Mouse (Mus musculus) testis, adult 2 months (tissue): ENCODE data around the gene Disp2. TPM values are rescaled to one million over a fixed set of nuclear protein-coding genes. Genes with fewer than 3 reads are reported as not detected.
A peak's percentile ranks its signal among the peaks of the same experiment; 100 is the strongest.

Source experiments
- H3K27ac ChIP-seq: fragments of 200-500 bp; 2 replicates; pipeline ENCODE4 v1.5.1; 2012; ENCODE audit warnings: low read depth, low read length; ENCODE audit not compliant: control insufficient read depth, insufficient read depth
- H3K27me3 ChIP-seq: fragments of 200-500 bp; 2 replicates; pipeline ENCODE4 v1.6.1; 2012; ENCODE audit warnings: mild to moderate bottlenecking, low read length, moderate library complexity; ENCODE audit not compliant: control insufficient read depth, insufficient read depth
- H3K36me3 ChIP-seq: fragments of 200-500 bp; 2 replicates; pipeline ENCODE4 v1.6.1; 2012; ENCODE audit warnings: mild to moderate bottlenecking, low read length; ENCODE audit not compliant: control insufficient read depth, insufficient read depth
- H3K4me1 ChIP-seq: fragments of 200-500 bp; 2 replicates; pipeline ENCODE4 v1.6.1; 2012; ENCODE audit warnings: low read length; ENCODE audit not compliant: control insufficient read depth, insufficient read depth
- H3K4me3 ChIP-seq: fragments of 200-500 bp; 2 replicates; pipeline ENCODE4 v1.5.1; 2012; ENCODE audit warnings: low read depth, mild to moderate bottlenecking, low read length, moderate library complexity, mixed read lengths; ENCODE audit not compliant: control insufficient read depth
- CTCF ChIP-seq: fragments of 200-500 bp; IDR thresholded peaks from 2 replicates; pipeline ENCODE4 v1.5.1; 2012; ENCODE audit warnings: low read depth, mild to moderate bottlenecking, inconsistent platforms, low read length, moderate library complexity; ENCODE audit not compliant: control insufficient read depth, insufficient read depth, insufficient replicate concordance
- POLR2A ChIP-seq: fragments of 200-500 bp; IDR thresholded peaks from 2 replicates; pipeline ENCODE4 v1.6.1; 2012; ENCODE audit warnings: low read depth, mild to moderate bottlenecking, inconsistent platforms, low read length, moderate library complexity; ENCODE audit not compliant: control insufficient read depth
- polyA plus RNA-seq: library from polyadenylated mRNA; depleted of rRNA; stranded (reverse); fragments of >200 nt; gene quantifications from 2 replicates; pipeline ENCODE4 v1.2.3, GENCODE M21; 2012

Disp2 gene
- polyA plus RNA-seq, 1 experiment: 0.28 TPM

DNA sequence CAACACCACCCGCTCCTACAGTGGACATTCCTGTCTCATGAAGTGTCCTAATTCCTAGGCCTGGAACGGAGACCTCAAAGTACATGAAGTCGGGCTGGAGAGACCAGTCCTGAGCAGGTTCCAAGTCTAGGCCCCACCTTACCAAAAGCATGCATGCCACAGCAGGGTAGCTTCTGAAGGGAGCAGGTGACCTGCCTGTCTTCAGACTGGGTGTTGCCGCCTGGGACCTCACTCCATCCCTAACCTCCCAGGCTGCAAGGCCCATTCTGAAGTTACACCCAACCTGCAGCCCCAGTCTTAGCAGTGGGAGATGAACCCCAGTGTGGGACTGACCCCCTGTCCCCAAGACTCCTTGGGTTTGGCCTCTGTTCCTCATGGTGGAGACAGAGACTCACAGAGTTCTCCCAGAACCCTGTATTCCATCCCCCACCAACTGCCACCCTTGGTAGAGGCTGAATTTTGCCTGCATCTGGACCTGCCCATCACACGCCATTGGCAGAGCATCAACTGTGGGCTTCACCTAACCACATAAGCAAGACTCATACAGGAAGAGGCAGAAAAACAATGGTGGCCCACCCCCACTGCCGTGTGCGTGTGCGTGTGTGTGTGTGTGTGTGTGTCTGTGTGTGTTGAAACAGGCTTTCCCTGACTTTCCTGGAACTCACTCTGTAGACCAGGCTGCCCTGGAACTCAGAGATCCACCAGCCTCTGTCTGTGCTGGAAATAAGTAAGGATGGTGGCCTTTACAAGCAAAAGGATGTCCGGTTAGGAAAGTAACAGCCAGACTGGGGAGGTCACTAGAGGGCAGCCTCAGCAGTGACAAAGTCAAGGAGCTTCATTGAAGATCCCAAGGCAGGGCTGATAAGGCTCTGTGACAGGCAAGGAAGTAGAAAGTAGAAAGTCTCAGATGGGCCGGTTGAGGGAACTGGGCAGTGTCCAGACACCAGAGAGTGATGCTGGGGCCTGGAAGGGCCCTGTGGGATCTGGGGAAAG is 13.2 kb upstream of the Disp2 start:
- no peak overlapping the region; the same call in 1 of the 2 replicates for H3K4me3 ChIP-seq
- peaks cover 43% of the 10 kb centered on the region for H3K4me1 ChIP-seq
- H3K27me3 ChIP-seq: no peaks in the 10 kb centered on the region
- peak overlapping the region; percentile 64; the same call in 1 of the 2 replicates for H3K27ac ChIP-seq
- H3K36me3 ChIP-seq: no peaks in the 10 kb centered on the region
- TF ChIP-seq POLR2A (no peak), CTCF (no peak)

- no peak within 1 kb of the TSS for H3K27ac ChIP-seq
- no peaks in the 10 kb centered on the region for H3K4me1 ChIP-seq
- no peak within 1 kb of the TSS for H3K4me3 ChIP-seq
- TF ChIP-seq CTCF: no peak
- no peak for TF ChIP-seq POLR2A
- no peaks in the 10 kb centered on the region for H3K27me3 ChIP-seq
- no peaks in the 10 kb centered on the region for H3K36me3 ChIP-seq
These were observed 7.2 kb upstream of the Disp2 start, which contains the start of gene Phgr1 for GRCm38 (mm10) chr2:118772158-118772874. Gene Phgr1, plus strand, starts transcription at chr2:118772769.

DNA sequence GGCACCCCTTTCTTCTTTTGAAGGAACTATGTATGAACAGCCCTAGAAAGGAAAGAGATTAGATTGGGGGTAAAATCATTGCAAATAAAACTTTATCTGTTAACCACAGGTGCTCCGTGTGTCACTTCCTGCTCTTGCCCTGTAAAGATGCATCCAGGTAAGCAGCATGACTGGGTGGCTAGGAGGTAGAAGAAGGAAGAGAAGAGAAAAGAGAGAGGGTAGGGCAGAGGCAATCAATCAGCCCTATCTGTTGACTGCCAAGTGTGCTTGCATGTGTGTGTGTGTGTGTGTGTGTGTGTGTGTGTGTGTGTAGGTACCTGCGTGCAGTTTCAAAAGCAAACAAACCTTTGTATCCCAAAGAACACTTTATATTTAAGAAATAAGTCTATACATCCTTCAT is 5.0 kb upstream of the Disp2 start:
- Histone ChIP-seq H3K36me3 (no peaks in the 10 kb centered on the region), H3K4me1 (peaks cover 6% of the 10 kb centered on the region), H3K27me3 (no peaks in the 10 kb centered on the region), H3K4me3 (no peak overlapping the region), H3K27ac (no peak overlapping the region)
- TF ChIP-seq POLR2A (no peak), CTCF (no peak)

DNA sequence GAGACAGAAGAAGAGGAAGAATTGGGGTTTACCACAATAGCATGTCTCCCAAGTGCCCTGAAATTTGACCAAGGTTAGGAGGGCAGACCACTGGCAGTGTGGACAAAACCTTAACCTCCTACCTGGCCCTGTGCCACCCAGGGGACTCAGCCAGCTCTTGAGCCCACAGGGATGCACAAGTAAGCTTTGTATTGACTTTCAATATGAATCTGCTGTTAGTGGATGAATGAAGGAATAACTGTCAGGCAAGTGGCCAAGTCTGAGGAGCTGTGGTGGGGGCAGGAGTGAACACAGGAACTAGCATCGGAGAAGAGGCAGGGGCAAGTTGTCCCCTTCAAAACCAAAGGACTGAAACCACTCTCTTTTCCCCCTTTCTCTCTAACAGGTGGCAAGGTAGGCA is 4.1 kb upstream of the Disp2 start:
- TF ChIP-seq POLR2A: no peak
- TF ChIP-seq CTCF: no peak
- Histone ChIP-seq H3K27ac (no peak overlapping the region), H3K36me3 (no peaks in the 10 kb centered on the region), H3K4me1 (peaks cover 12% of the 10 kb centered on the region), H3K27me3 (no peaks in the 10 kb centered on the region), H3K4me3 (no peak overlapping the region)

DNA sequence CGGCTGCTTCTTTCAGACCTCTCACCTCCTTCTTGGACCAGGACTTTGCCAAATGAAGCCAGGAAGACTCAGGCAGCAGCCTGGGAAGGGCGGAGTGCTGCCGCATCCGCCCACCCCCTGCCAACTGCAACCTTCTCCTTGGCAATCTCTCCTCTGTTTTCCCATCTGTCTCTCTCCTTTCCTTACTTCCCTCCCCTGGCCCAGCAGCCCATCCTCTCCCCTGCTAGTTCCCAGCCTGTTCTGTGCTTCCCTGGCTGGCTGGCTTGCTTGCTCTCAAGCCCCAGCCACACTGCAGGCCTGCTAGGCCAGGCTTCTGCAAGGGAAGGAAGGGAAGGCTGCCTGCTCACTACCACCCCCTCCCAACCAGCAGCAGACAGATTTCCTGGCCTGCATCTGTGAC is 3.7 kb upstream of the Disp2 start:
- no peak overlapping the region for H3K4me3 ChIP-seq
- peaks cover 12% of the 10 kb centered on the region for H3K4me1 ChIP-seq
- H3K36me3 ChIP-seq: no peaks in the 10 kb centered on the region
- no peaks in the 10 kb centered on the region for H3K27me3 ChIP-seq
- TF ChIP-seq CTCF (no peak), POLR2A (no peak)
- no peak overlapping the region for H3K27ac ChIP-seq

DNA sequence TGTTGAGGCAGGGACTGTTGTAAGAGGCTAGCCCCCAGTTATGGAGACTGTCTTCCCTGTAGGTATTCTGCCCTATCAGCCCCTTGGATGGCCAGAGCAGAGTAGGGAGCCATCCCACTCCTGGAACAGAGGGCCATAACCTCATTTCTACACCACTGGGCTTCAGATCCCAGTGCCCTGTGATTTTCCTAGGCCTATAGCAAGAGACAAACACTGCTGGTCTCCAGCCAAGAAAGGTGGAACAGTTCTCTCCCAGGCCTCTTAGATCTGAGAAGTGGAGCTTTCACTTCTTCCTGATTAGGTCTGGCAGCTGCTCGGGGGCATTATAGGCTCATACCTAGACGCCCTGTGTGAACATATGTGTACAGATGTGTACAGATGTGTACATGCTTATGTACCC is 3.2 kb upstream of the Disp2 start:
- Histone ChIP-seq H3K27ac (no peak overlapping the region), H3K27me3 (no peaks in the 10 kb centered on the region), H3K4me3 (no peak overlapping the region), H3K4me1 (peaks cover 12% of the 10 kb centered on the region), H3K36me3 (no peaks in the 10 kb centered on the region)
- TF ChIP-seq CTCF: no peak
- TF ChIP-seq POLR2A: no peak

GRCm38 (mm10) chr2:118778418-118778817 is 1.1 kb upstream of the Disp2 start:
- Histone ChIP-seq H3K4me1 (peaks cover 12% of the 10 kb centered on the region), H3K36me3 (no peaks in the 10 kb centered on the region), H3K27me3 (no peaks in the 10 kb centered on the region), H3K27ac (no peak overlapping the region), H3K4me3 (no peak overlapping the region)
- TF ChIP-seq CTCF: no peak
- no peak for TF ChIP-seq POLR2A
